Mouse (Mus musculus): ENCODE measurements around the gene Rffl. TPM values are rescaled to one million over a fixed set of nuclear protein-coding genes. Genes with fewer than 3 reads are reported as not detected.
"Not testable (repeated sequence)": the region's sequence is repeated elsewhere in the genome, so short reads cannot be mapped to it uniquely, and the experiment has no call there.

The Rffl gene
- total RNA-seq, 2 experiments from 2014 or later, result 5.6 to 9.7 TPM

DNA sequence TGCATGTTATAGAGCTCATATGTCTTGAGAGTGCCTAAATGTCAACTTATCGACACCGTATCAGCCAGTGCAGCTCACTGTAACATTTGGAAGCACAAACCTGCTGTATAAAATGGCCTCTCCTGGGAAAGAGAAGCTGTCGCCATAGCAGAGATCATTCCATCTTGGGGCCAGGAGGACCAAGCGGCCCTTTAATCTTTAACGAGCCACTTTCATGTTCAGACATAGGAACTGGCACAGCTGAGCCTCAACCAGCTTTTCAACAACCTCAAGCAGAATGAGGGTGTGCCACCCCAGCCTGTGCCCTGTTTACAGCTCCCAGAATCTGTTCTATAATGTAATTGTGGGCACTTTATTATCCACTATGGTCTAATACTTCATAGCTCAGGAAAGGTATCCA lies 20.8 kb downstream of the Rffl start:
- no peak for DNase-seq
- intact Hi-C loops (cut with DNase I), result no loop called here

DNA sequence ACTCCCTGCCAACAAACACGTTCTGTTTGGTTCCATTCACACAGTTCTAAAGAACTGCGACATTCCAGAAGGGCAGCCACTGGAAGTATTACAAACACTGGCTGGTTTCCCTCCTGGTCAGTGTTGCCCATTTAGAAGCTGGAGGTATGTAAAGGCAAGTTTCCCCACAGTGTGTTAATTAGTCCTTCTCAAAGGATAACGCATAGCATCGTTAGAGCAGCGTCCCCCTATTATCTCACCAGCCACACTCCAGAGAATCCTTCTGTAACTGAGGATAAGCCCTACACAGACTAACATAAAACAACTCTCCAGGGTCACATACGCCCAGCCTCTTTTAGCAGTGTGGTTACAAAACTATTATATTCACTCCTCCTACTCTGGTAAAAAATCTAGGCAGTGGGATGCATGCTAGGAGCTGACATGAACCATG lies 23.4 kb downstream of the Rffl start:
- intact Hi-C loops (cut with DNase I), result no loop called here
- DNase-seq, result no peak

DNA sequence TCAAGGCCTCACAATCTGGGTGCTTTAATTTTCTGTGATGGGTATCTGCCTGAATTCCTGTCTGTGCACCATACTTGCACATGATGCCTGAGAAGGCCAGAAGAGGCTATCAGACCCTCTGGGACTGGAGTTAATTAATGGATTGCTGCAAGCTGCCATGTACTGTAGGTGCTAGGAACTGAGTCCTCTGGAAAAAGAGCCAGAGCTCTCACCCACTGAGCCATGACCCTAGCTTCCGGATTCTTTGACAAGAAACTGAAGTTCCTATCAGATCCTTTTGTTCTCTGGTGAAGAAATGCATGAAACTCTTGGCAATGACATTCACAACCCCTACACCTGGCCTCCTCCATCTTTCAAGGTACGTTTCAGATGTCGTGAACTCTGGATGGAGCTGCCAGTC lies 24.1 kb downstream of the Rffl start:
- intact Hi-C loops (cut with DNase I), result no loop called here

DNA sequence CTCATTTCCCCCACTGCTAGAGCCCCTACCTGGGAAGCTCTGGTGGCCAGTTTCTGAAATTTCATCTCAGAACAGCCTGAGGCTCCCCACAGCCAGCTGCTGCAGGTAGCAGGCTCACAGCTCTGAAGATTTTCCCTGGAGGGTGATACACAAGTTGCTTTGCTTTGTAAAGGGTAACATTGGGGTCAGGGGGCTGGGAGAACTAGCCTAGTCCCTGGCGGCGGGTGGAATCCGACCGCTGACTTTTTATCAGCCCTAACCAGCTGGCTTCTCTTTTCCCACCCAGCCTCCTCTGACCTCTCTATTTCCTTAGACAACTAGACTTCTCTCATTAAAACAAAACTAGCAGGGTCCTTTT lies 25.0 kb downstream of the Rffl start:
- intact Hi-C loops (cut with DNase I), result no loop called here

More for the DNA sequence above, 24.1 kb downstream of the Rffl start:
- no peak for DNase-seq

DNA sequence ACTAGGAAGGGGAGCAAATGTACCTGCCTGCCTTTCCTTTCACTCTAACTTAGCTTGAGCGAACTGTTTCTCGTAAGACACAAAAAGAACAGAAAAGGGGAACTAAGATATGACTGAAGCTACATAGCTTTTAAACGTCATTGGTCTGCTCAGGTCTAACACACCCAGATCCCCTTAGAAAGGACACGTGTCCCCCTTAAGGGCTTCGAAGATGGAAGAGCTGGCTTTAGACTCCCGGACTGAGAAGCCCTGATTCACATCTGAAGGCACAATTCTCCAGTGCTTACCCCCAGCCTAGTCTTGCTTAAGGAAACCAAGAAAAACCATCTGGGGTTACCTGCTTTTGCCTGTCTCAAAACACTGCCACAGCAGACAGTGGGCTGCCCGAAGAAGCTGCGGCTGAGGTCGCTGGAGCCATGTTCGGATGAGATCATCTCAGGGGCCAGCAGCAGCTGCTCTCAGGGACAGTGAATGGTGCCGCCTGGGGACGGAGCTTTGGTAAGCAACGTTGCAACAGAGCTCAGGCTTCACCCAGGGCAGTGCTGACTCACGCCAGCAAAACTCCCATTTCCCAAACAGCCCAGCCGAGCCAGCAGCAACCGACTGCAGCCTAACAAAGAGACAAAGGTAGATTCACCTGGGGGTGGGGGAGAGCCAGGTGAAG lies 25.5 kb downstream of the Rffl start:
- intact Hi-C loops (cut with DNase I), result no loop called here

More for the DNA sequence above, 25.0 kb downstream of the Rffl start:
- no peak for DNase-seq

DNA sequence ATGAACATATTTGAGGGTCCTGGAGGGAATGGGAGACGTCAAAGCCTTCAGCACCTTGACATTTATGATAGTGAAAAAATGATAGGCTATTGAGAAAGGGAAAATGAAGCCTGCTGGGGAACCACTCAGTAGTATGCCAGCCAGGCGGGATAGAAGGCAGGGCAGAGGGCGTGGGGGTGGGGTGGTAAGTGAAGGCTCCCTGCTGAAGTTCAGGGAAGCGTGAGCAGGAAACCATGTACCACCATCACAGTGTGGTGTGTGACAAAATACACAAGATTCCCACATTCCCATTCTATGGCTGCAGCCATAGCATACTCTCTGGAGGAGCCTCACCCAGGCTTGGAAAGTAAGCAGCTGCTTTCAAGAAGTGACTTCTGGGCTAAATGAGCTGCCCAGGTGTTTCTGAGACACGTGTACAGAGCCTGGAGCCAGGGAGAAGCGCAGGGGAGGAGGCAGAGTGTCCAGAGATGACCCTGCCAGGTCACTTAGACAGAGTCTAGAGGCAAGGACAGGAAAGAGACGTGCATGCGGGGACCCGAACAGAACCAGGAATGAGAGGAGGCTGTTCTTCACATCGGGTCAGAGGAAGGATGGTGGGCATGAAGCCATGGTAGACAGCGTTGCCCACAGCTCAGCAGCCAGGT lies 26.1 kb downstream of the Rffl start:
- DNase-seq, result no peak
- intact Hi-C loops (cut with DNase I), result no loop called here

More for the DNA sequence above, 25.5 kb downstream of the Rffl start:
- DNase-seq, result peak; percentile 55 to 63

DNA sequence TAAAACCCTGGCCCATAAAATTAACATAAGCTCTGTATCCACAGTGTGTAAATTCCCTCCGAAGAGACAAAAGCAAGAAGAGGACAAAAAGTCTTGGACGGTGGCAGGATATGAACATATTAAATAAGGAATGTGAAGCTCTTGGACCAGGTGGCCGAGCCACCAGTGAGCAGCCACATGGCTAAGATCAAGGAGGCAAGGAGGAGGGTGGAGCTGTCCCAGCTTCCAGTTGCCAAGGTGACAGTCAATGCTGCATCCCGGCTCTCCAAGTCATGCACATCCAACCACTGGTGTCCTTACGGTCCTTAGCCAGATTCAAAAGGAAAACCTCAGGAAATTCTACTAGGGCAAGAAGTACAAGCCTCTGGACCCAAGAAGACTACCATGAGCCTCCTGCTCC lies 32.5 kb downstream of the Rffl start:
- no peak for DNase-seq

DNA sequence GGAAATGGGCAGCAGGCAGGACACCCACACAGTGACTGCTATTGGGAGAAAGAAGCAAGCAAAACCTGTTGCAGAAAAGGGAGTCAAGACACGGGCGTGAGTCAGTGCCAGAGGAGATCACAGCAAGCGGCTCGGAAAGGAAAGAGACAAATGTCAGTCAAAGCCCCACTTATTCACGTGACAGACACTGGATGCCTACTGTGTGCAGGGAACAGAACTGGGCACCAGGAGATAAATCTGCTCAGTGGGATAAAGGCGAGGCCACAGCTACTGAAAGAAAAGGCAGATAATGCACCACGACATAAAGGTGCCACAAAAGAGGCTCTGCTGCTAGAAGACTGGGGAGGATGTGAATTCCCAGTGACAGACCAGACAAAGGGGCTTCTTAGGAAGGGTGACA lies 33.2 kb downstream of the Rffl start:
- no peak for DNase-seq
- intact Hi-C loops (cut with DNase I), result no loop called here

More for the DNA sequence above, 32.5 kb downstream of the Rffl start:
- intact Hi-C loops (cut with DNase I), result no loop called here

DNA sequence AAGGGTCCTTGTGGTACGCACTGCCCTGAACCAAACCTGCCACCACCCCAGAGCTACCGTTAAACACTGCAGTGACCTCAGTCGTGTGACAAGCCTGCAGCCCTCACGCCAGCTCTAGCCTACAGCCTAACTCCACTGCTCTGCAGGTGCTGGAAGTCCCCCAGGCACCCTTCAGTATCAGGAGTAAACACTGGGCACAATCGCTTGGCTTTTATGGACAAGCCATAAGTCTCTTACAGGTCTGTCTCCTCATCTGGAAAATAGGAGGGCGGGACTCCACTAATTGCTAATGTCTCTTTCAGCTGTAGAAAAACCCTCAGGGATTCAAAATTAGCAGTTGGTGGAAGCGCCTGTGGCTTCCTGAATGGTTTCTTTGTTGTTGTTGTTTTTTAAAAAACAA lies 33.8 kb downstream of the Rffl start:
- DNase-seq, result no peak
- intact Hi-C loops (cut with DNase I), result no loop called here

DNA sequence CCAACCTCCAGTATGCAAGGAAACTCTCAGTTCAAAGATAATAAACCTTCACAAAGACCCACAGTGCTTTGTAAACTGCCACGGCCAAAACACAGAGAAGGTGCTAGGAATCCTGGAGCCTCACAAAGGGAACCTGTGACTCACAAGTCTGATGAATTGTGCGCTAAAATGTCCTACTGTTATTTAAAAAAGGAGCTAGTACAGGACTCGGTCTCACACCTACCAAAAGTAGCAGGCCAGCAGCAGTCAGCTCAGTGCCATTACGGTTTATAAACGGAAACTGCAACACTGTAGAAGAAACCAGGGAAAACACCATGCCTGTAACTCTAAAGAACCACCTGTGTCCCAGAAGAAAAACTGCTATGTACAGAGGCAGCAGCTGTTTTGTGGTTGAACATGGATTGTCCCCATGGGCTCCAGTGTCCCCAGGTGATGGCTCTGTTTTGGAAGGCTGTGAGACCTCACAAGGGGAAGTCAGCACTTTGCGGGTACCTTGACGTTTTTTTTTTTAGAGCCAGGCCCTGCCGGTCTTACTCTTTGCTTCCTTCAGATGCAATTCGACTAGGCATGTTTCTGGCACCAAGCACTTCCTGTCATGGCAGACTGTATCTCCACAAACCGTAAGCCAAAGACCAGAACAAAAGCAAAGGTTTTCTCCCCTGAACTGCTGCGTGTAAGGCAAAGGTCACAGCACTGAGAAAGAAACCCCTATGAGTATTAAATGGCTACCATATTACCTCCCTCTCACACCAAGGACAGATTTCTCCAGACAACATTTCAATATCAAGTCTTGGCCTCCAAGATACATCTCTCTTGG lies 35.2 kb downstream of the Rffl start:
- intact Hi-C loops (cut with DNase I), result no loop called here
- no peak for DNase-seq

DNA sequence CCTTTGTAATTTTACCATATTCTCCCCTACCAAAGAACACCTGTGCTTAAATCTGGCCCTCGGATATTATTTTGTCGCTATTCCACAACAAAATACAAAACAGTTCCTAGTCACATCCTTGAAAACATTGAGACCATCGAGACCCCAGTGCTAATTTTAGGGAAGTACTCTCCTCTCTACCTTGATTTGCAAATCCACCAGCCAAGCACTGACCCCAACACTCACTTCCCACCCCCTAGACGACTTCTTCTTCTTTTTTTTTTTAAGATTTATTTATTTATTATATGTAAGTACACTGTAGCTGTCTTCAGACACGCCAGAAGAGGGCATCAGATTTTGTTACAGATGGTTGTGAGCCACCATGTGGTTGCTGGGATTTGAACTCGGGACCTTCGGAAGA lies 36.7 kb downstream of the Rffl start:
- DNase-seq, result not testable (repeated sequence)

DNA sequence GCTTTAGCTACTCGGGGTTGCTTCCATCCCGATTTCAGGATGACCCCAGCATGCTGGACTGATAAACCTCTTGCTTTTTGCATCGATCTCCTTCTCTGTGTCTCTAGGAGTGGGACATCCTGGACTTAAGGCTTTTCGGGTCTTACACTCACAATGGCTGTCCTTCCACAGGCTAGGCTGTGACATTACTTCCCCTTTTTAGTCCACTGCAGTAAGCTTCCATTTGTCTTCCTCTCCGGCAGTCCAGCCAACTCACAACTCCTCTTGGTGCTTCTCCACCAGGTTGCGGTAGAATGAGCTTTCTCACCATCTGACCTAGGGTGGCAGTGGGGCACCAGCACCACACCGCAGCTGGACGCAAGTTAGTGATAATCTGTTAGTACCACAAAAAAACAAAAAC lies 37.1 kb downstream of the Rffl start:
- no peak for DNase-seq
- intact Hi-C loops (cut with DNase I), result no loop called here

More for the DNA sequence above, 36.7 kb downstream of the Rffl start:
- intact Hi-C loops (cut with DNase I), result not testable (repeated sequence)

DNA sequence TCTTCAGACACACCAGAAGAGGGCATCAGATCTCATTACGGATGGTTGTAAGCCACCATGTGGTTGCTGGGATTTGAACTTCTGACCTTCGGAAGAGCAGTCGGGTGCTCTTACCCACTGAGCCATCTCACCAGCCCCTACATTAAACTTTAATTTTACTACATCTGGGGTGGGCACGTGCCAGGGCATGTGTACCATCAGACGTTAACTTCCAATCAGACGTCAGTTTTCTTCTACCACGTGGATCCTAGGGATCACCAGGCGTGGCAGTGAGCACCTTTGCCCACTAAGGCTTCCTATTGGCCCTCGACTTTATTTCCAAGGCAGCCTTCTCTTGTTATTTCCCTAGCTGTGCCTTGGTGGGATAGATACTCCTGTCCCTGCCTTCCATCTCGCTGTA lies 38.6 kb downstream of the Rffl start:
- intact Hi-C loops (cut with DNase I); DNase-seq: not testable (repeated sequence)

DNA sequence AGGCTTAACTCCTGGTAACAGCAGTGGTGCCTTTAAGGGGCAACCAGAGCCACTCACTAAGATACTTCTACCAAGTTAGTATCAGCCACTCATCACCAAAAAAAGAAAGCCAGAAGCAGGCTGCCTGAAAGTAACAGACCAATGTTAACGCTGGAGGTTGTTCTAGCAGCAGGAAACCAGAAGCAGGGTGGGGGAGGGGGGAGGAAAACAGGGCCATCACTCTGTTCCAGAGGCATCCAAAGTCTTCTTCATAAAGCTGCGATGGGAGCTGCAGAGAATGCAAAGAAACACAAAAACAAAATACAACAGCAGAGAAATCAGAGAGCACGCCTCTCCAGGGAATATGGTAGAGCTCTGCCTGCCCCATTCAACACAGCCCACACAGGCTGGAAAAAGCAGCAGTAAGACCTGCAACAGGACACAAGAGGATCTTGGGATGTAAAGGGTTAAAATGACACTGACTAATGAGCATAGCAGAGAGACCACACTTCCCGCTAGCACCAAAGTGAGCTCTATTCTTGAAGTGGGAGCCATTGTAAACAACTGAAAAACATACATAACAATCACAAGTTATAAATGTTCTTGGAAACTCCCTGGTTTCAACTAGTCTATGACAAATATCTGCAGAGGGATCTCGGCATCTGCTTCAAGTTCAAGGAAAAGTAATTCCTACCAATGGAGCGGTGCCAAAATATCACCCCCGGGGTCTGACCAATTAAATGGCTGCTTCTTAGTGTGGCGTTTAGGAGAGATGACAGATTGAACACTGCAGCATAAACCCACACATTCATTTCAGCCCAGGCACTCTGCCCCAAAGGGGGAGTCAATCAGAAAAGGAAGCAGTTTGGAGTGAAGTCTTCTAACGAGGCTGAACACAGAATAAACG lies 39.8 kb downstream of the Rffl start:
- intact Hi-C loops (cut with DNase I), result no loop called here
- no peak for DNase-seq

DNA sequence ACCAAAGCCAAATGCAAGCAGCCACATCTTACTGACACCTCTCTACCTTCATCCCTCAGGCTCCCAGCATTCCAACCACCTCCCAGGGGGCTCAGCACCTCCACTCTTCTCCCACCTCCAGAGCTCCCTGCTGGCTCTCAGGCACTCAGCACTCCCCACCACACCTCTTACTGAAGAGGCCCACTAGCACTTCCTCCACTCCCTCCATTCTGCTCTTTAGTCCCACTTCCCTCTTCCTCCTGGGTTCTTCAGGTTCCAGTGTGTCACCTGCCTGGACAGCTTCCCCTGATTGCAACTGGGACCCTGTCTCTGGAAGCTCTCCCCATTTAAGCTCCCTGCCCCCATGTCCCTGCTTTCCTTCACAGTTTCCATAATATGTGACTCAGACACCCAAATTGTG lies 44.2 kb downstream of the Rffl start:
- intact Hi-C loops (cut with DNase I), result no loop called here
- DNase-seq, result no peak

DNA sequence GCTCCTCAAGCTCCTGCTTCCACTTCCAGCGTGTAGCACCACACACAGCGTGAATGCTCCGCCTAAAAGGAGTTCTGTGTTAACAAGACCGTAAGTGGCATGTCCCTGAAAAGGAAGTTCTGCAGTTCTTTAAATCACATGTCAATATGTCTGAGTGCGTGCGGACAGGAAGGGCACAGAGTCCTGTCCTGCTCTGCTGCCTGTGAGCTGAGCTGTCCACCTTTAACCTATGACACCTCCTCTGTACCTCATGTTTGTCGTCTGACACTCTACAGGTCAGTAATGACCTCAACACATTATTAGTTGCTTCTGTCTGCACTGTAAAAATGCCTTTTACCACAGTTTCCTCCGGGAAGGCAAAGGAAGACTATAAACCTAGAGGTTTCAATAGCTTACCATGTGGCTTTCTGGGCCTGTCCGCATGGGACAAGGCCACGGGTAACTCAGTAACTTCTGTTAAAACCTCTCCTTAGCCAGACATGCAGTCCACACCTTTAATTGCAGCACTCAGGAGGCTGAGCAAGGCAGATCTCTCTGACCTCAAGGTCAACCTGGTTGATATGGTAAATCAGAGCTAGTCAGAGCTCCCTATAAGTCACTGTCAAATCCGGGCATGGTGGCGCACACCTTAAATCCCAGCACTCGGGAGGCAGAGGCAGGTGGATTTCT lies 50.1 kb downstream of the Rffl start:
- intact Hi-C loops (cut with DNase I), result loop anchor here (5.0 kb wide), 1 partner anchor 71 kb away; the partner anchor contains the start of genes Fndc8 and Rad51d
- no peak for DNase-seq

DNA sequence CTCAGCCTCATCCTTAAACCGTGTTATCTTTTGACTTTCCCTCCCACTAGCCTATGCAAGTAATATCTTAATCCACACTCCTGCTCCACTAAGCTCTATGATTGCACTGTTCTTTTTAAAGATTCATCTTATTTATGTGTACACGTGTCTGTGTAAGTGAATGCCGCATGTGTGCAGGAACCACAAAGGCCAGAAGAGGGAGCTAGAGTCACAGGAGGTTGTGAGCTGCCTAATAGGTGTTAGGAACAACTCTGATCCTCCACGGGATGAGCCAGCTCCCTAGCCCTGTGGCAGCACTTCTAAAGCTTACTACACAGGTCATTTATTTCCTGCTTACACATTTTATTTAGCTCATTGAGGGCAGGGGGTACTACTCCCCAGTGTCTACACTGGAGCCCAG lies 51.7 kb downstream of the Rffl start:
- intact Hi-C loops (cut with DNase I), result no loop called here
- peak; percentile 42 to 51 for DNase-seq

DNA sequence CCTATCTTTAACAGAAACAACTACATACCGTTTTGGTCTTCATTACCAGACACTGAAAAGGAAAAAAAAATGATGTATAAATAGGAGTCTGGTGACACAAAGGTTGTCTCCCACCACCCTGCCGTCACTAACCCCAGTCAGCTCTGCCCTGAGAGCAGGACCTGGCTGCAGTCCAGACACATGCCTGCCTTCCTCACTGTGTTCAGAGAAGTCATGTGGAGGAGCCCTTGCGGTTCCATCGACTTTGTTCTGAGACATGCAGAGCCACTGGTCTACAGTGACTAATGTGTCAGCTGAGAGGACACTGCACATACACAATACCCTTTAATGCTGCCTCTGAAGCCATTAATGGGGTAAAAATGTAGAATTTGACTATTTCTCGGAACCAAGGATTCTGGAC lies 62.5 kb downstream of the Rffl start:
- no peak for DNase-seq
- intact Hi-C loops (cut with DNase I), result no loop called here

DNA sequence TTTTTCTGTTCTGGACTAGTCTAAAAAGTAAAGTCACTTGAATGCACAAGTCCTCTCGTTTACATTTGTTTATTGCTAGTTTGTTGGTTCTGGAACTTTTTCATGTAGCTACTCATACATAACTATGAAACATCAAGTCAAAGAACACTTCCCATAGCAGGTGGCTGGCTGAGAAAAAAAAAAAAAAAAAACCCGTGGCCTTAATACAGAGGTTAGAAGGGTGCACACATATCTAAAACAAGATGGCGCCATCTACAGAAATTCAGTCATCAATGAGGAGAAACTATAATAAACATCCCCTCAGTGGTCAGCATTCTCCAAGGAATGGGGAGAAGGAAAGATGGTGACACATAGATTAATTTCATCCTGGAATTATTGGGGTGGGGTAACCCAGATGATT lies 63.6 kb downstream of the Rffl start:
- intact Hi-C loops (cut with DNase I), result no loop called here
- DNase-seq, result no peak

DNA sequence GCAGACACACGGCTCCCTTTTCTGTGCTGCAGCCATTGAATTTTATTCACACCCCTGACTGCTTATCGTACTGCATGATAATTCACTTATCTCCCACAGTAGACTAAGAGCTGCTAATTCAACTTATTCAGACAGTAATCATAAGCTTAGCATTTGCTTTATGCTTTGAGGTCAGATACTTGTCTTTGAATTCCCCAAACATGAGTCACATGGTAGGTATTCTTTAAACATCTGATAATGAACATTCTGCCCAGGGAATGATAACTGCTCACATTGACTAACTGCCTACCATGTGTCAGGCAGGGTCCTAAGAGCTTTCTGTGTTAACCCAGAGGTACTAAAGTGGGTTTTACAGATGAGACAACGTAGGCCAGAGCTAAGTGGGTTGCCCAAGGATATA lies 64.4 kb downstream of the Rffl start:
- intact Hi-C loops (cut with DNase I), result no loop called here
- DNase-seq, result no peak

Measured in gastrocnemius, postnatal 36 days (tissue).